In genomic region chr19:45080711-45081110, GRCm38 (mm10) we compare ENCODE assay signal across 8 mouse cellular contexts. TPM values are rescaled to one million over a fixed set of nuclear protein-coding genes. Genes with fewer than 3 reads are reported as not detected.
DNase-seq lines count a peak whose midpoint lies in the region; ATAC-seq and TF ChIP-seq lines count a peak whose summit lies in the region.

No protein-coding gene starts in this region.

- peak overlapping the region; percentile 32; the same call in 1 of the 2 replicates for H3K9ac ChIP-seq in kidney, postnatal 0 days (ENCODE audit: low read depth, low read length)
- H3K9ac ChIP-seq in hindbrain, embryonic 11.5 days (ENCODE audit: low read depth, low read length): peak overlapping the region; percentile 2; the same call in 1 of the 2 replicates
- peak overlapping the region; percentile 6; the same call in 1 of the 2 replicates for H3K9ac ChIP-seq in midbrain, embryonic 16.5 days (ENCODE audit: low read depth, low read length)

- no peak overlapping the region for H3K27ac ChIP-seq in kidney, postnatal 0 days
- no peak overlapping the region for H3K27ac ChIP-seq in brown adipose tissue, adult 24 weeks (replicated peaks; ENCODE audit: low read depth, low read length)
- H3K27ac ChIP-seq in hindbrain, embryonic 11.5 days (ENCODE audit: low read depth, low read length): no peak overlapping the region
- H3K27ac ChIP-seq in midbrain, embryonic 16.5 days (ENCODE audit: low read length): no peak overlapping the region

- no peak for DNase-seq in kidney, postnatal 0 days (ENCODE audit: low spot score)
- DNase-seq in kidney, postnatal 14 days: no peak
- DNase-seq in hindbrain, embryonic 11.5 days (ENCODE audit: low spot score): peak; percentile 54
- DNase-seq in layer of hippocampus, adult 9-10 months (ENCODE audit: low spot score): no peak
- no peak for DNase-seq in spleen, postnatal 10 days (ENCODE audit: low spot score in 2 of 2)
- DNase-seq in layer of hippocampus, adult 9-11 months: no peak

- H3K9me3 ChIP-seq in kidney, postnatal 0 days (replicated peaks; ENCODE audit: low read length): no peaks in the 10 kb centered on the region
- no peaks in the 10 kb centered on the region for H3K9me3 ChIP-seq in hindbrain, embryonic 11.5 days (ENCODE audit: control insufficient read depth, low read length)
- H3K9me3 ChIP-seq in midbrain, embryonic 16.5 days (replicated peaks; ENCODE audit: control insufficient read depth, low read length, poor library complexity, severe bottlenecking): no peaks in the 10 kb centered on the region

- H3K4me3 ChIP-seq in kidney, postnatal 0 days (replicated peaks; ENCODE audit: low read depth, low read length): peak overlapping the region; percentile 34
- peak overlapping the region; percentile 27 for H3K4me3 ChIP-seq in brown adipose tissue, adult 24 weeks (ENCODE audit: insufficient read depth, low read depth, low read length)
- peak overlapping the region; percentile 16; the same call in 1 of the 2 replicates for H3K4me3 ChIP-seq in hindbrain, embryonic 11.5 days (ENCODE audit: low read depth, low read length)
- H3K4me3 ChIP-seq in midbrain, embryonic 16.5 days (ENCODE audit: low read depth, low read length): peak overlapping the region; percentile 29

- peak overlapping the region; percentile 73 for H3K4me2 ChIP-seq in kidney, postnatal 0 days (ENCODE audit: low read length)
- H3K4me2 ChIP-seq in hindbrain, embryonic 11.5 days (replicated peaks; ENCODE audit: low read depth, low read length): peak overlapping the region; percentile 39
- H3K4me2 ChIP-seq in midbrain, embryonic 16.5 days (ENCODE audit: low read length): peak overlapping the region; percentile 57

- H3K4me1 ChIP-seq in kidney, postnatal 0 days (replicated peaks; ENCODE audit: insufficient read depth, low read length): peaks cover 23% of the 10 kb centered on the region
- H3K4me1 ChIP-seq in brown adipose tissue, adult 24 weeks (ENCODE audit: control insufficient read depth, insufficient read depth, insufficient read length, low read length): peaks cover 6% of the 10 kb centered on the region; the same call in 1 of the 2 replicates
- peaks cover 21% of the 10 kb centered on the region for H3K4me1 ChIP-seq in hindbrain, embryonic 11.5 days (replicated peaks; ENCODE audit: control insufficient read depth, insufficient read depth, low read length)
- peaks cover 29% of the 10 kb centered on the region for H3K4me1 ChIP-seq in midbrain, embryonic 16.5 days (ENCODE audit: control insufficient read depth, insufficient read depth, low read length)

- TF ChIP-seq CTCF in kidney, postnatal 0 days (IDR thresholded peaks at IDR 0.05; ENCODE audit: low read depth): no peak

- no peak for ATAC-seq in kidney, postnatal 0 days (replicated peaks; ENCODE audit: low FRiP score, low read depth)
- peak; percentile 30; the same call in 1 of the 2 replicates for ATAC-seq in hindbrain, embryonic 11.5 days (ENCODE audit: low FRiP score)
- ATAC-seq in midbrain, embryonic 16.5 days: no peak

- H3K27me3 ChIP-seq in kidney, postnatal 0 days (ENCODE audit: insufficient read depth, low read length): peaks cover 30% of the 10 kb centered on the region
- H3K27me3 ChIP-seq in hindbrain, embryonic 11.5 days (ENCODE audit: control insufficient read depth, insufficient read depth, low read length): peaks cover 64% of the 10 kb centered on the region
- H3K27me3 ChIP-seq in midbrain, embryonic 16.5 days (ENCODE audit: control insufficient read depth, insufficient read depth, low read depth, low read length): peaks cover 46% of the 10 kb centered on the region

- H3K36me3 ChIP-seq in kidney, postnatal 0 days (ENCODE audit: insufficient read depth, low read length): no peaks in the 10 kb centered on the region
- H3K36me3 ChIP-seq in hindbrain, embryonic 11.5 days (ENCODE audit: control insufficient read depth, insufficient read depth, low read length): no peaks in the 10 kb centered on the region
- H3K36me3 ChIP-seq in midbrain, embryonic 16.5 days (ENCODE audit: control insufficient read depth, insufficient read depth, low read length): no peaks in the 10 kb centered on the region

- 3% methylated on average over 17 of the region's 17 CpGs for WGBS in kidney, postnatal 0 days
- WGBS in hindbrain, embryonic 11.5 days: under 1% methylated on average over 17 of the region's 17 CpGs
- 2% methylated on average over 17 of the region's 17 CpGs for WGBS in midbrain, embryonic 16.5 days

RNA-seq across cellular contexts. Expression of gene Kazald1, which starts 5.7 kb away (rescaled TPM):
- 23.6 and 25.0 TPM in 2 replicates for polyA plus RNA-seq in kidney, postnatal 0 days (2015; fragmentation: Nextera tagmentation; extraction: Ambion mirVana)
- 5.4 and 8.8 TPM in 2 replicates for polyA plus RNA-seq in brown adipose tissue, adult 24 weeks (2012; ENCODE audit: insufficient read depth, insufficient read length, missing spikeins)
- 2.9 and 3.9 TPM in 2 replicates for polyA plus RNA-seq in hindbrain, embryonic 11.5 days (2014; fragmentation: Nextera tagmentation; extraction: Ambion mirVana)
- polyA plus RNA-seq in midbrain, embryonic 16.5 days (2015; fragmentation: Nextera tagmentation; extraction: Ambion mirVana): 1.3 and 1.9 TPM in 2 replicates

RNA-seq across cellular contexts. Expression of gene Sfxn3, which starts 33.4 kb away (rescaled TPM):
- polyA plus RNA-seq in kidney, postnatal 0 days (2015; fragmentation: Nextera tagmentation; extraction: Ambion mirVana): 28.4 and 29.0 TPM in 2 replicates
- polyA plus RNA-seq in brown adipose tissue, adult 24 weeks (2012; ENCODE audit: insufficient read depth, insufficient read length, missing spikeins): 2.0 and 5.0 TPM in 2 replicates
- 22.7 and 23.8 TPM in 2 replicates for polyA plus RNA-seq in hindbrain, embryonic 11.5 days (2014; fragmentation: Nextera tagmentation; extraction: Ambion mirVana)
- polyA plus RNA-seq in midbrain, embryonic 16.5 days (2015; fragmentation: Nextera tagmentation; extraction: Ambion mirVana): 95.9 and 101 TPM in 2 replicates

RNA-seq across cellular contexts. Expression of gene Pdzd7, which starts 35.2 kb away (rescaled TPM):
- polyA plus RNA-seq in kidney, postnatal 0 days (2015; fragmentation: Nextera tagmentation; extraction: Ambion mirVana): 0.43 and 0.80 TPM in 2 replicates
- not detected in 2 replicates for polyA plus RNA-seq in brown adipose tissue, adult 24 weeks (2012; ENCODE audit: insufficient read depth, insufficient read length, missing spikeins)
- 0.62 TPM in 1 of 2 replicates, not detected in the other for polyA plus RNA-seq in hindbrain, embryonic 11.5 days (2014; fragmentation: Nextera tagmentation; extraction: Ambion mirVana)
- 2.9 and 3.9 TPM in 2 replicates for polyA plus RNA-seq in midbrain, embryonic 16.5 days (2015; fragmentation: Nextera tagmentation; extraction: Ambion mirVana)
